In genomic region chr14:4806421-4806820, GRCm38 (mm10) we compare ENCODE assay signal across 20 mouse cellular contexts. TPM values are rescaled to one million over a fixed set of nuclear protein-coding genes. Genes with fewer than 3 reads are reported as not detected.
DNase-seq lines count a peak whose midpoint lies in the region; TF ChIP-seq lines count a peak whose summit lies in the region.
"Not testable (repeated sequence)": the region's sequence is repeated elsewhere in the genome, so short reads cannot be mapped to it uniquely, and the experiment has no call there.
"Had no signal": no experiment of that assay in that cellular context is flagged by ENCODE, and none has a peak within 500 bp of the region (broad histone marks: within the 10 kb centered on the region; RNA-seq: fewer than 3 reads in every experiment).

No protein-coding gene starts in this region.

- not testable (repeated sequence) for TF ChIP-seq POLR2A in thymus, adult 2 months (IDR thresholded peaks at IDR 0.05; ENCODE audit: control insufficient read depth, extremely low read depth, insufficient read depth, low read length, poor library complexity)

- not testable (repeated sequence) for H3K4me1 ChIP-seq in thymus, adult 2 months (replicated peaks; ENCODE audit: control insufficient read depth, insufficient read depth, low read length)

- H3K4me3 ChIP-seq in thymus, adult 2 months (ENCODE audit: control insufficient read depth, insufficient read depth, low read length): not testable (repeated sequence)

- not testable (repeated sequence) for H3K27me3 ChIP-seq in thymus, adult 2 months (ENCODE audit: control insufficient read depth, insufficient read depth, low read length)

- not testable (repeated sequence) for TF ChIP-seq CTCF in thymus, adult 2 months (IDR thresholded peaks at IDR 0.05; ENCODE audit: borderline replicate concordance, control insufficient read depth, extremely low read depth, insufficient read depth, low read length, poor library complexity)

- H3K36me3 ChIP-seq in thymus, adult 2 months (ENCODE audit: control insufficient read depth, insufficient read depth, low read length): not testable (repeated sequence)

- H3K27ac ChIP-seq in thymus, adult 2 months (ENCODE audit: control insufficient read depth, insufficient read depth, low read length): not testable (repeated sequence)

- intact Hi-C loops in gastrocnemius, postnatal 14 days (cut with DNase I; ENCODE audit: low total_unique reads): not testable (repeated sequence)

- DNase-seq in cerebellum, postnatal 25 days: peak; percentile 3 to 9
- peak; percentile 1 for DNase-seq in gastrocnemius, postnatal 14 days
- peak; percentile 5 for DNase-seq in heart, postnatal 4 days
- DNase-seq in kidney, postnatal 25 days: peak; percentile 3 to 49
- DNase-seq in lung, postnatal 4 days: peak; percentile 5 to 20
- DNase-seq in right cerebral cortex, postnatal 4 days: peak; percentile 1
- peak; percentile 4 for DNase-seq in thymus, adult 2 months
- DNase-seq in urinary bladder, postnatal 4 days (ENCODE audit: low spot score in 2 of 2): peak; percentile 31 to 64

- 82% methylated on average over 6 of the region's 6 CpGs for WGBS in thymus, adult 2 months

RNA-seq across cellular contexts. Expression of gene Gm9602, which starts 30.3 kb away (rescaled TPM):
- total RNA-seq in gastrocnemius, postnatal 14 days (2021): not detected
- not detected for total RNA-seq in heart, postnatal 4 days (2021)
- polyA plus RNA-seq in thymus, adult 2 months (2012; rRNA removed): not detected in 2 replicates
- total RNA-seq: adrenal gland, adult 2 months; ES-E14; granulocyte monocyte progenitor cell, adult 5-6 weeks; heart, postnatal 36 days had no signal
- polyA plus RNA-seq: adrenal gland, adult 2 months; embryonic facial prominence, embryonic 13.5 days; forebrain, embryonic 12.5 days; forebrain, embryonic 16.5 days; frontal cortex, adult 2 months; heart, embryonic 13.5 days; heart, postnatal 0 days; hindbrain, embryonic 12.5 days; hindbrain, embryonic 16.5 days had no signal

RNA-seq across cellular contexts. Expression of gene Gm3269, which starts 31.5 kb away (rescaled TPM):
- not detected for total RNA-seq in gastrocnemius, postnatal 14 days (2021)
- total RNA-seq in heart, postnatal 4 days (2021): not detected
- polyA plus RNA-seq in thymus, adult 2 months (2012; rRNA removed): not detected in 2 replicates
- total RNA-seq: adrenal gland, adult 2 months; ES-E14; granulocyte monocyte progenitor cell, adult 5-6 weeks; heart, postnatal 36 days had no signal
- polyA plus RNA-seq: adrenal gland, adult 2 months; embryonic facial prominence, embryonic 13.5 days; forebrain, embryonic 12.5 days; forebrain, embryonic 16.5 days; frontal cortex, adult 2 months; heart, embryonic 13.5 days; heart, postnatal 0 days; hindbrain, embryonic 12.5 days; hindbrain, embryonic 16.5 days had no signal

RNA-seq across cellular contexts. Expression of gene Gm3264, which starts 49.0 kb away (rescaled TPM):
- 1 to 10 TPM; 1.0 to 3.0 TPM for total RNA-seq in gastrocnemius, postnatal 14 days (2021)
- total RNA-seq in heart, postnatal 4 days (2021): 1 to 10 TPM in 1 of 2 experiments, under 1 TPM in 1; 0.81 to 5.3 TPM
- polyA plus RNA-seq in thymus, adult 2 months (2012; rRNA removed): not detected in 2 replicates
- total RNA-seq: ES-E14; granulocyte monocyte progenitor cell, adult 5-6 weeks had no signal
- polyA plus RNA-seq: adrenal gland, adult 2 months had no signal
